Mouse (Mus musculus): ENCODE measurements around the gene Gm21778. TPM values are rescaled to one million over a fixed set of nuclear protein-coding genes. Genes with fewer than 3 reads are reported as not detected.

Gm21778 gene
- polyA plus RNA-seq (2017; shearing (Covaris generic)): not detected

DNA sequence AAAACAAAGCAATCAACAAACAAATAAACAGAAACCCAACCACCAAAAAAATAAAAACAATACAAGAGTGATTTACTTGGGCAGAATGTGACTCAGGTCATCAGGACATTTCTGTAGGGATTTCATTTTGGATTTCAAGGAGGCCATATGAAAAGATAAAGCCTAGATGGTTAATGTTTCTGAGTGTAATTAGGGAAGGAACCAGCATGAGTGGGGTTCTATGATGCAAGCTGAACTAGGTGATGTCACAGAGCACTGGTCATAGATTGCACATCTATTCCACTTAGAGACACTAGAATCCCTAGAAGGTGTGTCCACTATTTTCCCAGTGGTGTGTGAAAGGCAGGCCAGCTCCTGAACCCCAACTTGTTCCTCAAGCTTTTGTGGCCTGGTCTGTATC, at the start of gene Gm21778:
Gm21778 (plus strand) TSS at position 301 of the 400 bp plus-strand sequence.

Other genes with a start within 250 kb of the Gm21778 start
- not detected for gene Gm20914, start 216.5 kb upstream of the Gm21778 start, polyA plus RNA-seq (2017; shearing (Covaris generic))
- gene Gm28171, start 149.1 kb upstream of the Gm21778 start, polyA plus RNA-seq (2017; shearing (Covaris generic)): not detected